In the genomic region with DNA sequence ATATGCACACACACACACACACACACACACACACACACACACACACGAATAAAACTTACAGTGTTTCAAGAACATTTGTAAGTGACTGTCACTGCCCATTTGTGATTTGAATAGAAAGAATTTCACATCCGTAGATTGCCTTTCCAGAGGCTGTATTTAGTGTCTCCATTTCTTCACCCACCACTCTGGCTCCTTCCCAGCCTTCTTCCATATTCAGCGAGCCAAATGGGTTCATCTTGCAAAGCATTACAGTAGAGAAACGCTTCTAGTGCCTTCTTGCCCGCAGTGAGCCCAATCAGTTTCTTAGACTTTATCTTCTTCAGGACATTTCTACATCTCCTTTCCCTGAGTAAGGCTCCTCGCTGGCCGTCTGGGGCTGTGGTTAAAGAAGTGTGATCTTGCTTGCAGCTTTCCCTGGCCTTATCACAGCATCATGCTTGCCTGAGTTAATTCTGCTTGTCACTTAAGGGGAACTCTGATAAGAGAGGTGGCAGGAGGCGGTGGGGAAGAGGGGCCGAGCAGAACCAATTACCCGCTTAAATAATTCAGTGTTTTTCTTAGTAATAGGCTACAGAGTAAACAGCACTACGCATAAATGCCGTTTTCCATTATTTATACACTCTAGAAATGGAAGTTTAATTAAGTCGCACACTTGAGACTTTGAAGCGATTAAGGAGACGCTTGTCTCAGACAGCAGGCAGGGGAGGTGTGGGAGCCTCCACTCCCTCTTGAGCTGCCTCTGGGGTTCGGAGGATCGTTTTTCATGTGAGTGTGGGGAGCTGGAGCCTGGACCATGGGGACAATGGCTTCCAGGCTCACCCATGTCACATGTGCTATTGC, we compare ENCODE assay signal across 11 mouse cellular contexts. TPM values are rescaled to one million over a fixed set of nuclear protein-coding genes. Genes with fewer than 3 reads are reported as not detected.
DNase-seq lines count a peak whose midpoint lies in the region; ATAC-seq lines count a peak whose summit lies in the region.
"Had no signal": no experiment of that assay in that cellular context is flagged by ENCODE, and none has a peak within 500 bp of the region (broad histone marks: within the 10 kb centered on the region; RNA-seq: fewer than 3 reads in every experiment).

No protein-coding gene starts in this region.

- no peak overlapping the region for H3K4me2 ChIP-seq in forebrain, embryonic 12.5 days
- no peak overlapping the region for H3K4me2 ChIP-seq in forebrain, embryonic 15.5 days (replicated peaks)
- no peak overlapping the region for H3K4me2 ChIP-seq in kidney, embryonic 14.5 days (replicated peaks; ENCODE audit: low read depth, low read length)
- no peak overlapping the region for H3K4me2 ChIP-seq in liver, embryonic 11.5 days

- H3K27ac ChIP-seq in forebrain, embryonic 12.5 days = no peak overlapping the region
- no peak overlapping the region for H3K27ac ChIP-seq in forebrain, embryonic 15.5 days (replicated peaks)
- H3K27ac ChIP-seq in kidney, embryonic 14.5 days (ENCODE audit: low read depth, low read length) = peak overlapping the region; percentile 0; the same call in 1 of the 2 replicates
- no peak overlapping the region for H3K27ac ChIP-seq in liver, embryonic 11.5 days (ENCODE audit: low read depth, low read length)

- no peaks in the 10 kb centered on the region for H3K9me3 ChIP-seq in forebrain, embryonic 12.5 days
- no peaks in the 10 kb centered on the region for H3K9me3 ChIP-seq in forebrain, embryonic 15.5 days
- H3K9me3 ChIP-seq in kidney, embryonic 14.5 days (ENCODE audit: control insufficient read depth, low read length) = no peaks in the 10 kb centered on the region
- H3K9me3 ChIP-seq in liver, embryonic 11.5 days (ENCODE audit: control insufficient read depth, low read length) = no peaks in the 10 kb centered on the region

- peaks cover 7% of the 10 kb centered on the region; the same call in 1 of the 2 replicates for H3K4me1 ChIP-seq in forebrain, embryonic 12.5 days
- H3K4me1 ChIP-seq in forebrain, embryonic 15.5 days = peaks cover 16% of the 10 kb centered on the region
- peaks cover 15% of the 10 kb centered on the region for H3K4me1 ChIP-seq in kidney, embryonic 14.5 days (ENCODE audit: control insufficient read depth, insufficient read depth, low read length)
- no peaks in the 10 kb centered on the region for H3K4me1 ChIP-seq in liver, embryonic 11.5 days (replicated peaks; ENCODE audit: control insufficient read depth, insufficient read depth, low read length)

- H3K36me3 ChIP-seq in forebrain, embryonic 12.5 days (replicated peaks) = no peaks in the 10 kb centered on the region
- no peaks in the 10 kb centered on the region for H3K36me3 ChIP-seq in forebrain, embryonic 15.5 days
- H3K36me3 ChIP-seq in kidney, embryonic 14.5 days (ENCODE audit: control insufficient read depth, insufficient read depth, low read length) = no peaks in the 10 kb centered on the region
- H3K36me3 ChIP-seq in liver, embryonic 11.5 days (ENCODE audit: control insufficient read depth, insufficient read depth, low read length) = no peaks in the 10 kb centered on the region

- 49% methylated on average over 17 of the region's 17 CpGs for WGBS in forebrain, embryonic 12.5 days
- WGBS in forebrain, embryonic 15.5 days = 28% methylated on average over 17 of the region's 17 CpGs
- 35% methylated on average over 17 of the region's 17 CpGs for WGBS in kidney, embryonic 14.5 days
- 23% methylated on average over 17 of the region's 17 CpGs for WGBS in liver, embryonic 11.5 days

- no peak overlapping the region for H3K4me3 ChIP-seq in forebrain, embryonic 12.5 days (replicated peaks)
- no peak overlapping the region for H3K4me3 ChIP-seq in forebrain, embryonic 15.5 days
- H3K4me3 ChIP-seq in kidney, embryonic 14.5 days (ENCODE audit: low read length) = no peak overlapping the region
- no peak overlapping the region for H3K4me3 ChIP-seq in liver, embryonic 11.5 days (ENCODE audit: low read depth, low read length)

- no peak overlapping the region for H3K9ac ChIP-seq in forebrain, embryonic 12.5 days
- no peak overlapping the region for H3K9ac ChIP-seq in forebrain, embryonic 15.5 days (replicated peaks)
- no peak overlapping the region for H3K9ac ChIP-seq in kidney, embryonic 14.5 days (ENCODE audit: low read depth, low read length)
- no peak overlapping the region for H3K9ac ChIP-seq in liver, embryonic 11.5 days (ENCODE audit: low read depth, low read length)

- H3K27me3 ChIP-seq in forebrain, embryonic 12.5 days = peaks cover 8% of the 10 kb centered on the region; the same call in 1 of the 2 replicates
- H3K27me3 ChIP-seq in forebrain, embryonic 15.5 days = no peaks in the 10 kb centered on the region
- H3K27me3 ChIP-seq in kidney, embryonic 14.5 days (ENCODE audit: control insufficient read depth, insufficient read depth, low read length) = no peaks in the 10 kb centered on the region
- H3K27me3 ChIP-seq in liver, embryonic 11.5 days (replicated peaks; ENCODE audit: control insufficient read depth, insufficient read depth, low read length) = no peaks in the 10 kb centered on the region

- DNase-seq in kidney, adult 8-10 months = no peak
- peak; percentile 52 for DNase-seq in right cerebral cortex, adult 18-20 months
- no peak for DNase-seq in right cerebral cortex, postnatal 14 days
- peak; percentile 34 for DNase-seq in retina, postnatal 1 day
- DNase-seq in liver, embryonic 11.5 days (ENCODE audit: low spot score) = no peak
- DNase-seq: adrenal gland, adult 2 months; cerebellum, adult 8-10 months; lung, adult 18-20 months had no signal

- 0 out of 2 replicates have a peak, but pooled peaks have one; percentile 51 for ATAC-seq in forebrain, embryonic 12.5 days (ENCODE audit: low FRiP score)
- no peak; the same call in 1 of the 2 replicates for ATAC-seq in forebrain, embryonic 15.5 days (replicated peaks)
- peak; percentile 41; the same call in 1 of the 2 replicates for ATAC-seq in kidney, embryonic 14.5 days (ENCODE audit: low FRiP score, low TSS enrichment)
- no peak for ATAC-seq in liver, embryonic 11.5 days (replicated peaks; ENCODE audit: low FRiP score)

RNA-seq across cellular contexts. Expression of gene Gxylt2, which starts 16.6 kb away (rescaled TPM):
- 1.8 and 3.5 TPM in 2 replicates for polyA plus RNA-seq in forebrain, embryonic 12.5 days (2016; fragmentation: Nextera tagmentation; extraction: Ambion mirVana)
- polyA plus RNA-seq in forebrain, embryonic 15.5 days (2015; fragmentation: Nextera tagmentation; extraction: Ambion mirVana) = 0.66 and 0.88 TPM in 2 replicates
- polyA plus RNA-seq in kidney, embryonic 14.5 days (2014; fragmentation: Nextera tagmentation; extraction: Ambion mirVana) = 12.1 and 12.4 TPM in 2 replicates
- 0.84 and 0.96 TPM in 2 replicates for polyA plus RNA-seq in liver, embryonic 11.5 days (2014; fragmentation: Nextera tagmentation; extraction: Ambion mirVana)

RNA-seq across cellular contexts. Expression of gene Shq1, which starts 50.1 kb away (rescaled TPM):
- polyA plus RNA-seq in forebrain, embryonic 12.5 days (2016; fragmentation: Nextera tagmentation; extraction: Ambion mirVana) = 18.0 and 18.5 TPM in 2 replicates
- polyA plus RNA-seq in forebrain, embryonic 15.5 days (2015; fragmentation: Nextera tagmentation; extraction: Ambion mirVana) = 12.0 and 13.0 TPM in 2 replicates
- 13.8 and 20.1 TPM in 2 replicates for polyA plus RNA-seq in kidney, embryonic 14.5 days (2014; fragmentation: Nextera tagmentation; extraction: Ambion mirVana)
- polyA plus RNA-seq in liver, embryonic 11.5 days (2014; fragmentation: Nextera tagmentation; extraction: Ambion mirVana) = 23.6 and 28.6 TPM in 2 replicates

Comparison
In these comparisons a context has a peak if more than half of its experiments do, and no peak if none do; other contexts are left out.
1. ATAC-seq: peak in forebrain, embryonic 12.5 days (single experiment) and kidney, embryonic 14.5 days (single experiment); none in forebrain, embryonic 15.5 days (single experiment) and liver, embryonic 11.5 days (single experiment).
2. DNase-seq: peak in right cerebral cortex, adult 18-20 months (single experiment) and retina, postnatal 1 day (single experiment); none in kidney, adult 8-10 months (0 of 2), right cerebral cortex, postnatal 14 days (single experiment) and liver, embryonic 11.5 days (single experiment).